Mouse (Mus musculus) neutrophil, adult 83 days (primary cell): Measurements from ENCODE around the gene Gm43191. TPM values are rescaled to one million over a fixed set of nuclear protein-coding genes. Genes with fewer than 3 reads are reported as not detected.

Experiments used
- total RNA-seq, 2 experiments: library from RNA; stranded (reverse); gene quantifications; one replicate each; pipeline ENCODE4 v1.2.4; 2023

Gene Gm43191
- not detected for total RNA-seq

GRCm38 (mm10) chr3:116681160-116681559 is at the start of gene Gm43191:
Gm43191 (minus strand) TSS chr3:116681260.

GRCm38 (mm10) chr3:116712436-116712881 is 31.4 kb upstream of the Gm43191 start, which contains the start of gene Slc35a3:
Slc35a3 (minus strand) TSS chr3:116712831.

GRCm38 (mm10) chr3:116662463-116662863 is 18.6 kb downstream of the Gm43191 start, which contains the start of gene Mfsd14a:
Mfsd14a (minus strand) TSS chr3:116662677.

GRCm38 (mm10) chr3:116614295-116614892 is 66.7 kb downstream of the Gm43191 start, which contains the start of gene Trmt13:
Trmt13 (minus strand) TSS chr3:116614587.

GRCm38 (mm10) chr3:116594728-116595602 is 86.1 kb downstream of the Gm43191 start, which contains the start of gene Sass6:
Sass6 (plus strand) TSS chr3:116594982.

Other genes with a start within 250 kb of the Gm43191 start
- 10 to 100 TPM; 20.5 to 20.9 TPM for gene Rtca, start 173.1 kb downstream of the Gm43191 start, total RNA-seq
- gene Dbt, start 168.2 kb downstream of the Gm43191 start, total RNA-seq = 1 to 10 TPM; 6.7 to 6.8 TPM
- gene Lrrc39, start 118.3 kb downstream of the Gm43191 start, total RNA-seq = under 1 TPM; 0.28 to 0.35 TPM
- gene Sass6, start 86.3 kb downstream of the Gm43191 start, total RNA-seq = 10 to 100 TPM; 21.8 to 23.9 TPM
- 10 to 100 TPM; 16.4 to 17.3 TPM for gene Trmt13, start 66.7 kb downstream of the Gm43191 start, total RNA-seq
- gene Mfsd14a, start 18.6 kb downstream of the Gm43191 start, total RNA-seq = 10 to 100 TPM; 61.3 to 74.0 TPM
- 10 to 100 TPM; 22.8 to 25.4 TPM for gene Slc35a3, start 31.6 kb upstream of the Gm43191 start, total RNA-seq
- 10 to 100 TPM; 44.9 to 45.2 TPM for gene Agl, start 126.9 kb upstream of the Gm43191 start, total RNA-seq
- gene Frrs1, start 178.2 kb upstream of the Gm43191 start, total RNA-seq = 10 to 100 TPM; 40.6 to 50.9 TPM